Mouse (Mus musculus): Measurements from ENCODE around the gene Plcl1.
A peak's percentile ranks its signal among the peaks of the same experiment; 100 is the strongest.

The Plcl1 gene

GRCm38 (mm10) chr1:55605450-55605849 is 199.7 kb downstream of the Plcl1 start:
- DNase-seq (ENCODE audit: extremely low read depth, insufficient read length, low spot score) = no peak

GRCm38 (mm10) chr1:55605956-55606355 is 200.2 kb downstream of the Plcl1 start:
- DNase-seq (ENCODE audit: extremely low read depth, insufficient read length, low spot score) = no peak

- DNase-seq (ENCODE audit: extremely low read depth, insufficient read length, low spot score) = no peak
Observed at GRCm38 (mm10) chr1:55606405-55606804, 200.7 kb downstream of the Plcl1 start.

GRCm38 (mm10) chr1:55612759-55613328 is 207.1 kb downstream of the Plcl1 start:
- DNase-seq (ENCODE audit: extremely low read depth, insufficient read length, low spot score) = no peak

- no peak for DNase-seq (ENCODE audit: extremely low read depth, insufficient read length, low spot score)
Observed at GRCm38 (mm10) chr1:55617857-55618256, 212.1 kb downstream of the Plcl1 start.

- DNase-seq (ENCODE audit: extremely low read depth, insufficient read length, low spot score) = peak; percentile 6
Observed at GRCm38 (mm10) chr1:55618617-55619286, 213.0 kb downstream of the Plcl1 start.

GRCm38 (mm10) chr1:55631496-55631895 is 225.8 kb downstream of the Plcl1 start:
- no peak for DNase-seq (ENCODE audit: extremely low read depth, insufficient read length, low spot score)

- DNase-seq (ENCODE audit: extremely low read depth, insufficient read length, low spot score) = no peak
Observed at GRCm38 (mm10) chr1:55632024-55632423, 226.3 kb downstream of the Plcl1 start.

- DNase-seq (ENCODE audit: extremely low read depth, insufficient read length, low spot score) = no peak
Observed at GRCm38 (mm10) chr1:55633326-55633725, 227.6 kb downstream of the Plcl1 start.

- DNase-seq (ENCODE audit: extremely low read depth, insufficient read length, low spot score) = no peak
Observed at GRCm38 (mm10) chr1:55659518-55660210, 253.9 kb downstream of the Plcl1 start.

- no peak for DNase-seq (ENCODE audit: extremely low read depth, insufficient read length, low spot score)
Observed at GRCm38 (mm10) chr1:55661381-55661780, 255.7 kb downstream of the Plcl1 start.

- DNase-seq (ENCODE audit: extremely low read depth, insufficient read length, low spot score) = no peak
Observed at GRCm38 (mm10) chr1:55665137-55665827, 259.6 kb downstream of the Plcl1 start.

- no peak for DNase-seq (ENCODE audit: extremely low read depth, insufficient read length, low spot score)
Observed at GRCm38 (mm10) chr1:55665828-55666673, 260.3 kb downstream of the Plcl1 start.

GRCm38 (mm10) chr1:55666798-55667197 is 261.1 kb downstream of the Plcl1 start:
- no peak for DNase-seq (ENCODE audit: extremely low read depth, insufficient read length, low spot score)

GRCm38 (mm10) chr1:55668622-55669237 is 263.0 kb downstream of the Plcl1 start:
- no peak for DNase-seq (ENCODE audit: extremely low read depth, insufficient read length, low spot score)

- DNase-seq (ENCODE audit: extremely low read depth, insufficient read length, low spot score) = no peak
Observed at GRCm38 (mm10) chr1:55682676-55683075, 277.0 kb downstream of the Plcl1 start.

GRCm38 (mm10) chr1:55686261-55686660 is 280.5 kb downstream of the Plcl1 start:
- no peak for DNase-seq (ENCODE audit: extremely low read depth, insufficient read length, low spot score)

- DNase-seq (ENCODE audit: extremely low read depth, insufficient read length, low spot score) = no peak
Observed at GRCm38 (mm10) chr1:55693636-55694220, 288.0 kb downstream of the Plcl1 start.

- DNase-seq (ENCODE audit: extremely low read depth, insufficient read length, low spot score) = no peak
Observed at GRCm38 (mm10) chr1:55696206-55696605, 290.5 kb downstream of the Plcl1 start.

All from 3134 (cell line).